Mouse (Mus musculus) frontal cortex, postnatal 14 days (tissue): Measurements from ENCODE around the gene Actrt1.

Experiments
- DNase-seq, 2 experiments: peaks; one replicate each; pipeline ENCODE4 v3.0.0; 2022; ENCODE audit warnings: low spot score in 2 of 2

Gene Actrt1

GRCm38 (mm10) chrX:46328707-46329106 lies at the start of gene Actrt1:
TSS of gene Actrt1 (plus strand) at chrX:46329007.
- DNase-seq = no peak

- no peak for DNase-seq
These were observed 2.8 kb downstream of the Actrt1 start for GRCm38 (mm10) chrX:46331463-46332115.
